Mouse (Mus musculus): ENCODE measurements around the gene Pabpn1. TPM values are rescaled to one million over a fixed set of nuclear protein-coding genes. Genes with fewer than 3 reads are reported as not detected.

Gene Pabpn1
- 45.3 TPM for polyA plus RNA-seq (2014; fragmentation: Illumina TruSeq; extraction: RNeasy Lipid Tissue Mini Kit (QIAGEN cat#74804))

GRCm38 (mm10) chr14:54892200-54892599 is at the start of gene Pabpn1:
Pabpn1 (plus strand) TSS chr14:54892500.

DNA sequence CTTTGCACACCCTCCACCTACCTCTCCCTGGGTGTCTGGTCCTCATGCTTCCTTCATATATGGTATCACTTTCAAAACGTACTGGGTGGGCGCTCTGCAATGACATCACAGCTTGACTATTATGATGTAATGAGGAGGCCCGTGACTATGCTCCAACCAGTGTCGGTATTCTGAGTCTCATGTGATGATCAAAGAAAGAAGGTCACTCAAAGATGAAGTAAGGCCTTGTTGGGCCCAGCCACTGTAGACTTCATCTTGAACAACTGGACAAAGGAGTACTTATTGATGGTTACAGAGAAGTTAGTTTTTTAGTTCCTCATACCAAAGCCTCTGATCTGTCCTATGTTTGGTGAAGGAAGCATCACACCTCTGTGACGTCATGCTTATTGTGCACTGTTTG is 21.4 kb upstream of the Pabpn1 start, which contains the start of gene Homez:
TSS of gene Homez (minus strand) at position 101 of the 400 bp plus-strand sequence.

DNA sequence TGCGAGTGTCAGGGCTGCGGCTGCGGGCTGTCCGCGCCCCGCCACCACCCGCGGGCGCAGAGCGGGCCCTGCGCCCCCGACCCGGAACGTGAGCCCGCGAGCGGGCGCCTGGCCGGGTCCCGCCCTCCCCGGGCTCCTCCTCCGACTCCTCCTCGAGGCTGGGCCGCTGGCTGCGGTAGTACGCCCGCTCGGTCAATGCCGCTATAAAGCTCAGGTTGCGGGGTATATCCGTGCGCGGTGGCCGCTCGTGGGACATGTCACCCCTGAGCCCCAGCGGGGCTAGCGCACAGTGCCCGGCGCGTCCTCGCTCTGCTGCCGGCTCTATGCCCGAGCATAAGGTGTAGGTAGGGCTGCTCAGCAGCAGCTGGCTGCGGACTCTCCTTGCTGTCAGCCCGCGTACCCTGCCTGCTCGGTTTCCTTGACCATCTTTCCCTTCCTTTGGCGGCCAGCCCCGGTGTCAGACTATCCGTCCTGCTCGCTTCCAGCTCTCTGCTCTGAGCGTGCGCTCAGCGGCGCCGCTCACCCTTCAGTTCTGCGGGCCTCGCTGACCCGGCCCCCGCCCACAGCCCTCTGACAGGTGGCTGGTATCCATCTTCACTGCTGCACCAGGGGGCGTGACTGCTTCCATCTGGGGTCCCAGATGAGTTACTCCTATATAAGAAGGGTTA is 15.1 kb upstream of the Pabpn1 start, which contains the start of gene Ppp1r3e:
TSS of gene Ppp1r3e (minus strand) at position 503 of the 668 bp plus-strand sequence.

DNA sequence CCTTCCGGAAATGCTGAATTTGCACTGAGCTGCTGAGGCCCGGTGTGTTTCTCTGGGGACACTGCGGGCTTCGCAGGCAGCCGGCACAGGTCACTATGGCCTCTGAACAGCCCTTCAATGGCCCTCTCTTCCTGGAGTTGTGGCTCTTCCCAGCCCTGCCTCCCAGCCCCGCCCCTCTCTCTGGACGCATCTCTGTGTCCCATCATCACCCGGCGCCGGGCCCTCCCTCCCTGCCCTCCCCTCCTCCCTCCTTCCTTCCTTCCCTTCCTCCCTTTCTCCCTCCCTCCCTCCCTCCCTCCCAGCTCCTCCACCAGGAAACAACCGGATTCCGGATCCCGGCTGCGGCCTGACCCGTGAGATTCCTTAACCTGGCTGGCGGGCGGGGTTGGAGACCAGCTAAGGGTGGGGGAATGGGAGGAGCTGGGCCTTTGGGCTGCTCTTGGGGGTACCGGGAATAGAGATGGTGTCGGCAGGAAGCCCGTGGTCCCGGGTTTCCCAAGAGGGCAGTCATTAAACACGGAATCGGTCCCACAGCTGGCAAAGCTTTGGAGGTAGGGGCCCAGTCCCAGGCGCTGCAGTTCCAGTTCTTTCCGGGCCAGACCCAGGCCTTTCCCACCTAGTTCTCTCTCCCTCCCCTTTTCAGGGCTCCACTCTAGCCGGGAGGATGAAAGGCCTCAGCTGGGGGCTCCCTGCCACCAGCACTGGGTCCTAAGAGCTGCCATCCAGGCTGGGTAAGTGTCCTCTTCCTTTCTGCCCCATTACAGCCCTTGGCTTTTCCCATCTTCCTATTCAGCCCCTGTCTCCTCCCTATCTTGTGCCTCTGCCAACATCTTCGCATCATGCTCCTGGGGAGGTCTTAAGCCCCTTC is 8.9 kb upstream of the Pabpn1 start, which contains the start of the genes Bcl2l2 and Gm20521:
TSS of gene Bcl2l2 (plus strand) at position 224 of the 868 bp plus-strand sequence.
TSS of gene Gm20521 (plus strand) at position 288 of the 868 bp plus-strand sequence.

GRCm38 (mm10) chr14:54912886-54913285 is 20.6 kb downstream of the Pabpn1 start, which contains the start of gene Slc22a17:
Slc22a17 (minus strand) TSS chr14:54913132.

GRCm38 (mm10) chr14:54925349-54926342 is 33.3 kb downstream of the Pabpn1 start, which contains the start of gene Efs:
Efs (minus strand) TSS chr14:54926126.

DNA sequence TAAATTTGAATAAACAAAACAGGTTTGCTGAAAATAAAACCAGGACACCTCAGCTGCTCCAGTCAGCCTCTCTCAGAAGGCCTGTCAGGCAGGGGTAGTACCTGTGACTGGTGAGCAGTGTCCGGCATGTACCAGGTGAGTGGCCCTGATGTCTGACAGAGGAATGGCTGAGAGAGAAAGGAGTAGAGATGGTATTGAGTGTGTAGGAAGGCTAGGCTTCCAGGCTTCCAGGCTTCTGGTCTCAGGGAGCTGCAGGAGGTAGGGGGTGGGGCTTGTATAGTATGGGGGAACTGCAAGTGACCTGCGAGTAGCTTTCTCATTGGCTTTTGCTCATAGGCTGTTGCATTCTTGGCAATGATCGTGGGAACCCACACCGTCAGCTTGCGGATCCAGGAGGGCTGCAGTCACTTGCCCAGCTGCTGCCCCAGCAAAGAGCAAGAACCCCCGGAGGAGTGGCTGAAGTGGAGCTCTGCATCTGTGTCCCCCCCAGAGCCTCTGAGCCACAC is 40.4 kb downstream of the Pabpn1 start, which contains the start of gene Il25:
TSS of gene Il25 (plus strand) at position 51 of the 506 bp plus-strand sequence.

GRCm38 (mm10) chr14:54935904-54936830 is 43.9 kb downstream of the Pabpn1 start, which contains the start of gene Cmtm5:
Cmtm5 (plus strand) TSS chr14:54936261.

Other genes with a start within 250 kb of the Pabpn1 start
- 20.2 TPM for gene 1700123O20Rik, start 206.3 kb upstream of the Pabpn1 start, polyA plus RNA-seq (2014; fragmentation: Illumina TruSeq; extraction: RNeasy Lipid Tissue Mini Kit (QIAGEN cat#74804))
- 155 TPM for gene Acin1, start 205.6 kb upstream of the Pabpn1 start, polyA plus RNA-seq (2014; fragmentation: Illumina TruSeq; extraction: RNeasy Lipid Tissue Mini Kit (QIAGEN cat#74804))
- not detected for gene Gm29776, start 193.7 kb upstream of the Pabpn1 start, polyA plus RNA-seq (2014; fragmentation: Illumina TruSeq; extraction: RNeasy Lipid Tissue Mini Kit (QIAGEN cat#74804))
- gene Cebpe, start 180.3 kb upstream of the Pabpn1 start, polyA plus RNA-seq (2014; fragmentation: Illumina TruSeq; extraction: RNeasy Lipid Tissue Mini Kit (QIAGEN cat#74804)) = not detected
- gene Slc7a8, start 110.6 kb upstream of the Pabpn1 start, polyA plus RNA-seq (2014; fragmentation: Illumina TruSeq; extraction: RNeasy Lipid Tissue Mini Kit (QIAGEN cat#74804)) = 30.6 TPM
- not detected for gene Rnf212b, start 78.4 kb upstream of the Pabpn1 start, polyA plus RNA-seq (2014; fragmentation: Illumina TruSeq; extraction: RNeasy Lipid Tissue Mini Kit (QIAGEN cat#74804))
- 13.4 TPM for gene Homez, start 21.5 kb upstream of the Pabpn1 start, polyA plus RNA-seq (2014; fragmentation: Illumina TruSeq; extraction: RNeasy Lipid Tissue Mini Kit (QIAGEN cat#74804))
- 8.2 TPM for gene Ppp1r3e, start 14.9 kb upstream of the Pabpn1 start, polyA plus RNA-seq (2014; fragmentation: Illumina TruSeq; extraction: RNeasy Lipid Tissue Mini Kit (QIAGEN cat#74804))
- 9.4 TPM for gene Bcl2l2, start 9.1 kb upstream of the Pabpn1 start, polyA plus RNA-seq (2014; fragmentation: Illumina TruSeq; extraction: RNeasy Lipid Tissue Mini Kit (QIAGEN cat#74804))
- gene Gm20521, start 9.1 kb upstream of the Pabpn1 start, polyA plus RNA-seq (2014; fragmentation: Illumina TruSeq; extraction: RNeasy Lipid Tissue Mini Kit (QIAGEN cat#74804)) = not detected
- gene Slc22a17, start 20.6 kb downstream of the Pabpn1 start, polyA plus RNA-seq (2014; fragmentation: Illumina TruSeq; extraction: RNeasy Lipid Tissue Mini Kit (QIAGEN cat#74804)) = 0.88 TPM
- gene Efs, start 33.6 kb downstream of the Pabpn1 start, polyA plus RNA-seq (2014; fragmentation: Illumina TruSeq; extraction: RNeasy Lipid Tissue Mini Kit (QIAGEN cat#74804)) = 0.63 TPM
- gene Il25, start 40.2 kb downstream of the Pabpn1 start, polyA plus RNA-seq (2014; fragmentation: Illumina TruSeq; extraction: RNeasy Lipid Tissue Mini Kit (QIAGEN cat#74804)) = not detected
- gene Cmtm5, start 43.8 kb downstream of the Pabpn1 start, polyA plus RNA-seq (2014; fragmentation: Illumina TruSeq; extraction: RNeasy Lipid Tissue Mini Kit (QIAGEN cat#74804)) = not detected
- gene Myh6, start 74.4 kb downstream of the Pabpn1 start, polyA plus RNA-seq (2014; fragmentation: Illumina TruSeq; extraction: RNeasy Lipid Tissue Mini Kit (QIAGEN cat#74804)) = not detected
- gene Gm17428, start 84.4 kb downstream of the Pabpn1 start, polyA plus RNA-seq (2014; fragmentation: Illumina TruSeq; extraction: RNeasy Lipid Tissue Mini Kit (QIAGEN cat#74804)) = not detected
- not detected for gene Myh7, start 102.1 kb downstream of the Pabpn1 start, polyA plus RNA-seq (2014; fragmentation: Illumina TruSeq; extraction: RNeasy Lipid Tissue Mini Kit (QIAGEN cat#74804))
- 5.4 TPM for gene Ngdn, start 123.0 kb downstream of the Pabpn1 start, polyA plus RNA-seq (2014; fragmentation: Illumina TruSeq; extraction: RNeasy Lipid Tissue Mini Kit (QIAGEN cat#74804))
- gene Zfhx2, start 199.8 kb downstream of the Pabpn1 start, polyA plus RNA-seq (2014; fragmentation: Illumina TruSeq; extraction: RNeasy Lipid Tissue Mini Kit (QIAGEN cat#74804)) = 0.46 TPM
- gene Thtpa, start 202.3 kb downstream of the Pabpn1 start, polyA plus RNA-seq (2014; fragmentation: Illumina TruSeq; extraction: RNeasy Lipid Tissue Mini Kit (QIAGEN cat#74804)) = 5.8 TPM
- 0.23 TPM for gene Ap1g2, start 214.1 kb downstream of the Pabpn1 start, polyA plus RNA-seq (2014; fragmentation: Illumina TruSeq; extraction: RNeasy Lipid Tissue Mini Kit (QIAGEN cat#74804))
- gene Jph4, start 224.4 kb downstream of the Pabpn1 start, polyA plus RNA-seq (2014; fragmentation: Illumina TruSeq; extraction: RNeasy Lipid Tissue Mini Kit (QIAGEN cat#74804)) = 1.2 TPM